Mouse (Mus musculus) splenic B cell, adult 2 months (primary cell): ENCODE measurements around the gene Adamts14.

Experiments used
- DNase-seq: peaks from one replicate; pipeline ENCODE4 v3.0.0-alpha.2; 2011; ENCODE audit warnings: low read depth, low spot score
- H3K27me3 ChIP-seq: 2 replicates; pipeline ENCODE4 v1.6.1; 2012; ENCODE audit warnings: mild to moderate bottlenecking, low read length, moderate library complexity, mixed read lengths; ENCODE audit not compliant: control insufficient read depth, poor library complexity, insufficient read depth, severe bottlenecking
- H3K36me3 ChIP-seq: 2 replicates; pipeline ENCODE4 v1.6.1; 2012; ENCODE audit warnings: mild to moderate bottlenecking, low read length, moderate library complexity, mixed read lengths; ENCODE audit not compliant: control insufficient read depth, poor library complexity, insufficient read depth, severe bottlenecking

The Adamts14 gene

GRCm38 (mm10) chr10:61195718-61196291 lies 77.4 kb downstream of the Adamts14 start:
- Histone ChIP-seq H3K36me3 (no peaks in the 10 kb centered on the region), H3K27me3 (no peaks in the 10 kb centered on the region)
- DNase-seq, result no peak

- no peaks in the 10 kb centered on the region for H3K36me3 ChIP-seq
- no peak for DNase-seq
- H3K27me3 ChIP-seq, result no peaks in the 10 kb centered on the region
Measured at GRCm38 (mm10) chr10:61195216-61195615, 78.0 kb downstream of the Adamts14 start.

GRCm38 (mm10) chr10:61194611-61195010 lies 78.6 kb downstream of the Adamts14 start:
- H3K27me3 ChIP-seq, result no peaks in the 10 kb centered on the region
- no peak for DNase-seq
- H3K36me3 ChIP-seq, result no peaks in the 10 kb centered on the region

- no peak for DNase-seq
- Histone ChIP-seq H3K27me3 (no peaks in the 10 kb centered on the region), H3K36me3 (no peaks in the 10 kb centered on the region)
Measured at GRCm38 (mm10) chr10:61188010-61188409, 85.2 kb downstream of the Adamts14 start.

- H3K36me3 ChIP-seq, result no peaks in the 10 kb centered on the region
- no peaks in the 10 kb centered on the region for H3K27me3 ChIP-seq
- DNase-seq, result no peak
Measured at GRCm38 (mm10) chr10:61187001-61187400, 86.2 kb downstream of the Adamts14 start.

GRCm38 (mm10) chr10:61179927-61180326 lies 93.3 kb downstream of the Adamts14 start:
- Histone ChIP-seq H3K36me3 (no peaks in the 10 kb centered on the region), H3K27me3 (no peaks in the 10 kb centered on the region)
- DNase-seq, result no peak

GRCm38 (mm10) chr10:61178687-61179086 lies 94.6 kb downstream of the Adamts14 start:
- DNase-seq, result no peak
- Histone ChIP-seq H3K36me3 (no peaks in the 10 kb centered on the region), H3K27me3 (no peaks in the 10 kb centered on the region)

- no peak for DNase-seq
- Histone ChIP-seq H3K36me3 (no peaks in the 10 kb centered on the region), H3K27me3 (no peaks in the 10 kb centered on the region)
Measured at GRCm38 (mm10) chr10:61177751-61178150, 95.5 kb downstream of the Adamts14 start.

- no peak for DNase-seq
- Histone ChIP-seq H3K27me3 (no peaks in the 10 kb centered on the region), H3K36me3 (no peaks in the 10 kb centered on the region)
Measured at GRCm38 (mm10) chr10:61176221-61176790, 96.9 kb downstream of the Adamts14 start.

GRCm38 (mm10) chr10:61175442-61176204 lies 97.6 kb downstream of the Adamts14 start:
- Histone ChIP-seq H3K36me3 (no peaks in the 10 kb centered on the region), H3K27me3 (no peaks in the 10 kb centered on the region)
- DNase-seq, result peak; percentile 40

GRCm38 (mm10) chr10:61174711-61175441 lies 98.4 kb downstream of the Adamts14 start:
- no peak for DNase-seq
- no peaks in the 10 kb centered on the region for H3K27me3 ChIP-seq
- H3K36me3 ChIP-seq, result no peaks in the 10 kb centered on the region

- Histone ChIP-seq H3K36me3 (no peaks in the 10 kb centered on the region), H3K27me3 (no peaks in the 10 kb centered on the region)
Measured at GRCm38 (mm10) chr10:61172496-61172895, 100.7 kb downstream of the Adamts14 start.

GRCm38 (mm10) chr10:61171654-61172053 lies 101.6 kb downstream of the Adamts14 start, which contains the start of gene Tbata:
Tbata (plus strand) TSS chr10:61171954.
- Histone ChIP-seq H3K36me3 (no peaks in the 10 kb centered on the region), H3K27me3 (no peaks in the 10 kb centered on the region)
- DNase-seq, result no peak

More at GRCm38 (mm10) chr10:61172496-61172895, 100.7 kb downstream of the Adamts14 start:
- no peak for DNase-seq

- Histone ChIP-seq H3K36me3 (no peaks in the 10 kb centered on the region), H3K27me3 (no peaks in the 10 kb centered on the region)
- peak; percentile 56 for DNase-seq
Measured at GRCm38 (mm10) chr10:61168393-61168792, 104.8 kb downstream of the Adamts14 start.
